Mouse (Mus musculus) heart, adult 2 months (tissue): Measurements from ENCODE around the gene Car7. TPM values are rescaled to one million over a fixed set of nuclear protein-coding genes. Genes with fewer than 3 reads are reported as not detected.

Experiments
- DNase-seq, 2 experiments: peaks; one replicate each; pipeline ENCODE4 v3.0.0; 2021
- H3K27ac ChIP-seq: fragments of 200-600 bp; 2 replicates; pipeline ENCODE4 v1.8.1; 2022
- H3K27me3 ChIP-seq: fragments of 200-500 bp; 2 replicates; pipeline ENCODE4 v1.6.1; 2012; ENCODE audit warnings: mild to moderate bottlenecking, low read length, inconsistent platforms, mixed read lengths; ENCODE audit not compliant: control insufficient read depth, insufficient read depth
- H3K36me3 ChIP-seq: fragments of 200-500 bp; 2 replicates; pipeline ENCODE4 v1.6.1; 2012; ENCODE audit warnings: low read length, inconsistent platforms; ENCODE audit not compliant: control insufficient read depth, insufficient read depth
- H3K4me1 ChIP-seq: fragments of 200-500 bp; 2 replicates; pipeline ENCODE4 v1.6.1; 2011; ENCODE audit warnings: low read length; ENCODE audit not compliant: control insufficient read depth, insufficient read depth
- H3K4me3 ChIP-seq: fragments of 200-600 bp; 2 replicates; pipeline ENCODE4 v1.8.1; 2022
- H3K79me2 ChIP-seq: fragments of 200-500 bp; replicated peaks from 2 replicates; pipeline ENCODE4 v1.6.1; 2012; ENCODE audit warnings: mild to moderate bottlenecking, inconsistent platforms, low read length, moderate library complexity, mixed read lengths; ENCODE audit not compliant: control insufficient read depth, insufficient read depth
- H3K9ac ChIP-seq: fragments of 200-500 bp; 2 replicates; pipeline ENCODE4 v1.6.1; 2012; ENCODE audit warnings: low read depth, mild to moderate bottlenecking, control low read depth, inconsistent platforms, low read length, mixed read lengths
- CTCF ChIP-seq: fragments of 200-600 bp; IDR thresholded peaks from 2 replicates; pipeline ENCODE4 v1.8.1; 2022; ENCODE audit warnings: antibody characterized with exemption, mild to moderate bottlenecking, moderate library complexity
- EP300 ChIP-seq: fragments of 200-500 bp; IDR thresholded peaks from 2 replicates; pipeline ENCODE4 v1.6.1; 2011; ENCODE audit warnings: low read depth, low read length, control low read depth; ENCODE audit not compliant: insufficient read depth
- POLR2A ChIP-seq: fragments of 200-500 bp; IDR thresholded peaks from 2 replicates; pipeline ENCODE4 v1.6.1; 2011; ENCODE audit warnings: mild to moderate bottlenecking, low read depth, low read length, control low read depth; ENCODE audit not compliant: insufficient read depth
- WGBS: fragments of 180-500 bp; shearing (Covaris S2); methylation state at CpG from one replicate; pipeline ENCODE4 v1.1.7; 2018; 5-methylcytosine and 5-hydroxymethylcytosine counted together
- intact Hi-C: fragments of 180-260 bp; cut with DNase I; formaldehyde crosslinking; loops from one replicate; pipeline ENCODE4 v1.15.1; 2025
- polyA plus RNA-seq: library from polyadenylated mRNA; depleted of rRNA; stranded (reverse); fragments of >200 nt; gene quantifications from 2 replicates; pipeline ENCODE4 v1.2.3, GENCODE M21; 2012; rRNA removed
- total RNA-seq, 2 experiments: library from RNA; stranded (reverse); gene quantifications; 2 replicates each; pipeline ENCODE4 v1.2.3; 2021

Gene Car7
- total and polyA plus RNA-seq, 3 experiments: 2.0 to 9.3 (median 2.9) TPM

DNA sequence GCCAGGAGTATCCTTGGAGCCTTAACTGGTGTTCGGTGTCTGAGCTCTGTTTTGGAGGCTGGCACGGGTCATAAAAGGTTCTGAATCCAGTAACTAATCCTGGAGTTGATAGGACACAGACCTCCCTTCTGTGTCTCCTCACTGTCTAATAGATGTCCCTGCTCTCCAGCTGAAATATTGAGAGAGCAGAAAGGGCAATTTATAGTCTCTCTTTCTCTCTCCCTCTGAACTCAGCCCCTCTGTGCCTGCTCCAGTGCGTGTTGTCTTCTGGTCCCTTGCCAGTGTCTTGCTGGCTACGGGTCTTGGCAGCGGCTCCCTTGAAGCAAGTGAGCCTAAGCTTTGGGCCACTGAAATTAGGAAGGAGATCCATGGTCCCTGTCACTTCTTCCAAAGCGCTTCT is 63.2 kb downstream of the Car7 start:
- no peak overlapping the region for H3K4me3 ChIP-seq
- DNase-seq: no peak
- intact Hi-C loops: no loop called here
- TF ChIP-seq POLR2A: no peak
- no peak for TF ChIP-seq EP300
- no peak for TF ChIP-seq CTCF
- H3K27ac ChIP-seq: no peak overlapping the region
- peaks cover 3% of the 10 kb centered on the region for H3K79me2 ChIP-seq
- H3K4me1 ChIP-seq: peaks cover 3% of the 10 kb centered on the region
- H3K9ac ChIP-seq: no peak overlapping the region
- H3K27me3 ChIP-seq: no peaks in the 10 kb centered on the region
- 65% methylated on average over 6 of the region's 6 CpGs for WGBS
- no peaks in the 10 kb centered on the region; the same call in 1 of the 2 replicates for H3K36me3 ChIP-seq

DNA sequence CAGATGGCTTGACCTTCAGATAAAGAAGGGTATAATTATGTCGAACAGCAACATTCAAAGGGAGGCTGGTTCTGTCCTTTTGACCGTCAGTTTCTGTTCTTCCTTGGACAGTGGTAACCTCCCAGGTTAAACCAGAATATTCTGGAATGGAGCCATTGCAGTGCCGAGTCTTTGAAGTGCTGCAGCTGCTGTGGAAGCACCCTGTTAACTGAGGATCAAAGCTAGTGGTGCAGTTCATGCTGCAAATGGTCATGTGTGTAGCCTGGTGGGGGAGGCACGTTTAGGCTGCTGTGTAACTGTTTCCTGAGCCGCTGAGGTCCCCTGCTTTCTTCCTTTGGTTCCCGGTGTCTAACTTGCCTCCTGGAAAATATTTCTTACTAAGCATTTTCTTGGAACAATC is 64.0 kb downstream of the Car7 start:
- no peaks in the 10 kb centered on the region for H3K27me3 ChIP-seq
- WGBS: 42% methylated on average over 6 of the region's 6 CpGs
- no peaks in the 10 kb centered on the region; the same call in 1 of the 2 replicates for H3K36me3 ChIP-seq
- no peak overlapping the region for H3K4me3 ChIP-seq
- H3K79me2 ChIP-seq: peaks cover 3% of the 10 kb centered on the region
- no peak overlapping the region for H3K9ac ChIP-seq
- intact Hi-C loops: no loop called here
- H3K27ac ChIP-seq: no peak overlapping the region
- H3K4me1 ChIP-seq: peaks cover 3% of the 10 kb centered on the region
- TF ChIP-seq POLR2A (no peak), EP300 (no peak), CTCF (no peak)
- DNase-seq: no peak

Other genes starting within 250 kb of the Car7 start
- not detected for gene Cmtm2a, start 241.5 kb upstream of the Car7 start, total RNA-seq
- 0.10 and 0.32 TPM in 2 replicates for gene Cmtm2a, start 241.5 kb upstream of the Car7 start, polyA plus RNA-seq
- gene Gm45711, start 224.6 kb upstream of the Car7 start, total RNA-seq: not detected
- gene Gm45711, start 224.6 kb upstream of the Car7 start, polyA plus RNA-seq: not detected in 2 replicates
- not detected for gene Cmtm1, start 224.5 kb upstream of the Car7 start, total RNA-seq
- not detected in 2 replicates for gene Cmtm1, start 224.5 kb upstream of the Car7 start, polyA plus RNA-seq
- gene Gm11020, start 213.1 kb upstream of the Car7 start, total RNA-seq: not detected
- not detected in 2 replicates for gene Gm11020, start 213.1 kb upstream of the Car7 start, polyA plus RNA-seq
- not detected for gene Cmtm2b, start 212.5 kb upstream of the Car7 start, total RNA-seq
- gene Cmtm2b, start 212.5 kb upstream of the Car7 start, polyA plus RNA-seq: 0.12 and 0.20 TPM in 2 replicates
- gene Cmtm3, start 195.3 kb upstream of the Car7 start, total RNA-seq: 10 to 100 TPM; 10.5 to 16.4 TPM
- gene Cmtm3, start 195.3 kb upstream of the Car7 start, polyA plus RNA-seq: 39.1 and 44.1 TPM in 2 replicates
- 10 to 100 TPM; 10.0 to 11.4 TPM for gene Cmtm4, start 138.9 kb upstream of the Car7 start, total RNA-seq
- 7.3 and 13.4 TPM in 2 replicates for gene Cmtm4, start 138.9 kb upstream of the Car7 start, polyA plus RNA-seq
- 100 to 1,000 TPM in 1 of 2 experiments, 10 to 100 TPM in 1; 86.8 to 107 TPM for gene Dync1li2, start 91.6 kb upstream of the Car7 start, total RNA-seq
- gene Dync1li2, start 91.6 kb upstream of the Car7 start, polyA plus RNA-seq: 20.2 and 38.5 TPM in 2 replicates
- gene Terb1, start 24.8 kb upstream of the Car7 start, total RNA-seq: not detected
- not detected in 2 replicates for gene Terb1, start 24.8 kb upstream of the Car7 start, polyA plus RNA-seq
- 10 to 100 TPM; 27.0 to 31.4 TPM for gene Nae1, start 52 bp upstream of the Car7 start, total RNA-seq
- 11.0 and 28.0 TPM in 2 replicates for gene Nae1, start 52 bp upstream of the Car7 start, polyA plus RNA-seq
- gene Pdp2, start 56.8 kb downstream of the Car7 start, total RNA-seq: 10 to 100 TPM; 18.4 to 35.8 TPM
- 10.0 and 18.8 TPM in 2 replicates for gene Pdp2, start 56.8 kb downstream of the Car7 start, polyA plus RNA-seq
- gene Cdh16, start 89.7 kb downstream of the Car7 start, total RNA-seq: 1 to 10 TPM; 3.3 to 4.3 TPM
- gene Cdh16, start 89.7 kb downstream of the Car7 start, polyA plus RNA-seq: 7.1 and 11.0 TPM in 2 replicates
- gene Rrad, start 96.6 kb downstream of the Car7 start, total RNA-seq: 100 to 1,000 TPM; 123 to 414 TPM
- gene Rrad, start 96.6 kb downstream of the Car7 start, polyA plus RNA-seq: 205 and 316 TPM in 2 replicates
- gene Ciao2b, start 107.3 kb downstream of the Car7 start, total RNA-seq: 10 to 100 TPM; 63.9 to 66.9 TPM
- 51.6 and 58.1 TPM in 2 replicates for gene Ciao2b, start 107.3 kb downstream of the Car7 start, polyA plus RNA-seq
- gene Ces2a, start 199.3 kb downstream of the Car7 start, total RNA-seq: not detected
- 0.18 TPM in 1 of 2 replicates, not detected in the other for gene Ces2a, start 199.3 kb downstream of the Car7 start, polyA plus RNA-seq